Mouse (Mus musculus) thymus, adult 2 months (tissue): ENCODE data around the gene Aebp2. TPM values are rescaled to one million over a fixed set of nuclear protein-coding genes. Genes with fewer than 3 reads are reported as not detected.

Experiments used
- DNase-seq: peaks from one replicate; pipeline ENCODE4 v3.0.0; 2021
- H3K27ac ChIP-seq: fragments of 200-500 bp; 2 replicates; pipeline ENCODE4 v1.5.1; 2012; ENCODE audit warnings: low read length, control low read depth; ENCODE audit not compliant: control insufficient read depth, insufficient read depth
- H3K27me3 ChIP-seq: fragments of 200-500 bp; 2 replicates; pipeline ENCODE4 v1.6.1; 2012; ENCODE audit warnings: mild to moderate bottlenecking, low read length, moderate library complexity, mixed read lengths; ENCODE audit not compliant: control insufficient read depth, insufficient read depth
- H3K36me3 ChIP-seq: fragments of 200-500 bp; 2 replicates; pipeline ENCODE4 v1.6.1; 2012; ENCODE audit warnings: mild to moderate bottlenecking, low read length, moderate library complexity; ENCODE audit not compliant: control insufficient read depth, insufficient read depth
- H3K4me1 ChIP-seq: fragments of 200-500 bp; replicated peaks from 2 replicates; pipeline ENCODE4 v1.6.1; 2012; ENCODE audit warnings: low read length; ENCODE audit not compliant: control insufficient read depth, insufficient read depth
- H3K4me3 ChIP-seq: fragments of 200-500 bp; 2 replicates; pipeline ENCODE4 v1.5.1; 2012; ENCODE audit warnings: mild to moderate bottlenecking, low read length, control low read depth, moderate library complexity; ENCODE audit not compliant: control insufficient read depth, insufficient read depth
- CTCF ChIP-seq: fragments of 200-500 bp; IDR thresholded peaks from 2 replicates; pipeline ENCODE4 v1.5.1; 2012; ENCODE audit warnings: mild to moderate bottlenecking, control low read depth, low read length, moderate library complexity, borderline replicate concordance; ENCODE audit not compliant: control insufficient read depth, poor library complexity, insufficient read depth; ENCODE audit errors: extremely low read depth
- POLR2A ChIP-seq: fragments of 200-500 bp; IDR thresholded peaks from 2 replicates; pipeline ENCODE4 v1.6.1; 2012; ENCODE audit warnings: mild to moderate bottlenecking, low read length, control low read depth, moderate library complexity; ENCODE audit not compliant: control insufficient read depth, poor library complexity, insufficient read depth; ENCODE audit errors: extremely low read depth
- WGBS: fragments of 180-500 bp; shearing (Covaris S2); methylation state at CpG from one replicate; pipeline ENCODE4 v1.1.7; 2018; 5-methylcytosine and 5-hydroxymethylcytosine counted together
- polyA plus RNA-seq: library from polyadenylated mRNA; depleted of rRNA; stranded (reverse); fragments of >200 nt; gene quantifications from 2 replicates; pipeline ENCODE4 v1.2.3, GENCODE M21; 2012; rRNA removed

The Aebp2 gene
- polyA plus RNA-seq, 1 experiment: 56.9 TPM

- H3K4me3 ChIP-seq: no peak overlapping the region
- H3K4me1 ChIP-seq: peaks cover 30% of the 10 kb centered on the region
- TF ChIP-seq POLR2A (no peak), CTCF (no peak)
- WGBS: 98% methylated on average over 5 of the region's 5 CpGs
- no peaks in the 10 kb centered on the region for H3K36me3 ChIP-seq
- H3K27me3 ChIP-seq: no peaks in the 10 kb centered on the region
- no peak overlapping the region for H3K27ac ChIP-seq
- no peak for DNase-seq
These were observed 83.6 kb downstream of the Aebp2 start for GRCm38 (mm10) chr6:140706056-140706455.

GRCm38 (mm10) chr6:140708059-140708458 lies 85.6 kb downstream of the Aebp2 start:
- Histone ChIP-seq H3K4me1 (peaks cover 25% of the 10 kb centered on the region), H3K27ac (peak overlapping the region; percentile 54; the same call in 1 of the 2 replicates), H3K36me3 (no peaks in the 10 kb centered on the region), H3K4me3 (no peak overlapping the region), H3K27me3 (no peaks in the 10 kb centered on the region)
- peak; percentile 47 for DNase-seq
- TF ChIP-seq POLR2A (no peak), CTCF (no peak)
- WGBS: 6% methylated on average over 10 of the region's 10 CpGs

- Histone ChIP-seq H3K36me3 (no peaks in the 10 kb centered on the region), H3K27me3 (no peaks in the 10 kb centered on the region), H3K4me1 (peaks cover 25% of the 10 kb centered on the region), H3K27ac (no peak overlapping the region), H3K4me3 (no peak overlapping the region)
- TF ChIP-seq POLR2A: no peak
- peak; percentile 37 for DNase-seq
- WGBS: 91% methylated on average over 6 of the region's 6 CpGs
These were observed 87.1 kb downstream of the Aebp2 start for GRCm38 (mm10) chr6:140709415-140710107.

- 6% methylated on average over 11 of the region's 11 CpGs for WGBS
- peak; percentile 68 for DNase-seq
- Histone ChIP-seq H3K27ac (no peak overlapping the region), H3K4me1 (peaks cover 13% of the 10 kb centered on the region), H3K27me3 (no peaks in the 10 kb centered on the region), H3K4me3 (no peak overlapping the region), H3K36me3 (no peaks in the 10 kb centered on the region)
- no peak for TF ChIP-seq POLR2A
- peak; percentile 45; the same call in 1 of the 2 replicates for TF ChIP-seq CTCF
These were observed 90.3 kb downstream of the Aebp2 start for GRCm38 (mm10) chr6:140712754-140713153.

DNA sequence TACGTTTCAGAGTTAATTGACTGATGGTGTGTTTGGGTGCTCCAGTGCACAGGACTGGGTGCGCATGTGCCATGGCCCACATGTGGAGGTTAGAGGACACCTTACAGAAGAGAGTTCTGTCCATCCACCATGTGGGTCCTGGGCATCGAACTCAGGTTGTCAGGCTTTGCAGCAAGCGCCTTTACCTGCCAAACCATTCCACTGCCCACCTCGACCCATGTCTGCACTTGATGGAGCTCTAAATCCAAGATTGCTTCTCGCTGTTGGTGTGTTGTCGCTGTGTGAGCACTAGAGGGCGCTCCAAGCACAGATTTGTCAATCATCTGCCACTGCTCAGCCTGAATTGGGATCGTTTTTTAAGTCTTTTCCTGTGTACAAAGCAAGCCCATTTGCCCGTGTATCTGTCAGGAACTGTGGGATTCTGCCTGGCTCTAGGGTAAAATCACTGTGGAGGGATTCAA lies 92.5 kb downstream of the Aebp2 start:
- TF ChIP-seq CTCF: peak; percentile 69; the same call in 1 of the 2 replicates
- no peak for TF ChIP-seq POLR2A
- peak; percentile 74 for DNase-seq
- 19% methylated on average over 10 of the region's 10 CpGs for WGBS

DNA sequence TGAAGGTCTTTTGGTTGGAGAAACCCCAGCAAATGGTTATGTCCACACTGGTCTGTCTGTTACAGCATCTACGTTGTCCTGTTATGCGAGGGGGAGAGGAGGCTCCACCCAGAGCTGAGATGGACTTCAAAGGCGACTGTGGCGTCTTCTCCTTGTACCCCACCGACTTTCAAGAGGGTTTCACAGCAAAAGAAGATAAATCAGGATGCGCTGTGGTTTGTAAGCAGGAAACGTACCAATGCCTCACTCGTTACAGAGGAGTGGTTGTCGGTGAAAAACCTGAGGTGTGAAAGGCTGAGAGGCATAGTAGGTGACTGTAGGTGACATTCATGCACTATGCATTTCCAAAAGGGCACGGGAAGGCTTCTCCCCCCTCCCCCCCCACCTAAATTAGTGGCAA lies 99.6 kb downstream of the Aebp2 start:
- H3K27ac ChIP-seq: no peak overlapping the region
- DNase-seq: no peak
- WGBS: 5% methylated on average over 10 of the region's 10 CpGs

More for the DNA sequence above, 92.5 kb downstream of the Aebp2 start:
- Histone ChIP-seq H3K36me3 (no peaks in the 10 kb centered on the region), H3K4me1 (no peaks in the 10 kb centered on the region), H3K27me3 (no peaks in the 10 kb centered on the region), H3K27ac (no peak overlapping the region), H3K4me3 (no peak overlapping the region)

More for the DNA sequence above, 99.6 kb downstream of the Aebp2 start:
- H3K36me3 ChIP-seq: no peaks in the 10 kb centered on the region
- H3K27me3 ChIP-seq: no peaks in the 10 kb centered on the region
- peaks cover 3% of the 10 kb centered on the region for H3K4me1 ChIP-seq
- no peak overlapping the region for H3K4me3 ChIP-seq
- TF ChIP-seq CTCF: no peak
- TF ChIP-seq POLR2A: no peak

Other genes starting within 250 kb of the Aebp2 start
- 22.5 and 25.5 TPM in 2 replicates for gene Plekha5, start 198.6 kb upstream of the Aebp2 start, polyA plus RNA-seq
- not detected in 2 replicates for gene Gm11077, start 106.6 kb downstream of the Aebp2 start, polyA plus RNA-seq